Mouse (Mus musculus): ENCODE results near the gene Tap2.

- no peak for TF ChIP-seq POLR2A (IDR thresholded peaks at IDR 0.05; ENCODE audit: extremely low read depth, insufficient read depth, low read length)
- TF ChIP-seq CTCF (IDR thresholded peaks at IDR 0.05; ENCODE audit: low read depth, low read length) = no peak
Observed at GRCm38 (mm10) chr17:34249361-34249760, 46.0 kb downstream of the Tap2 start.

Data from liver, adult 2 months (tissue).